Mouse (Mus musculus) olfactory bulb, adult 2 months (tissue): ENCODE data around the gene Ccdc77. TPM values are rescaled to one million over a fixed set of nuclear protein-coding genes. Genes with fewer than 3 reads are reported as not detected.

ENCODE experiments used
- H3K27ac ChIP-seq: fragments of 200-500 bp; 2 replicates; pipeline ENCODE4 v1.5.1; 2012; ENCODE audit warnings: low read depth, low read length; ENCODE audit not compliant: insufficient read depth
- H3K4me1 ChIP-seq: fragments of 200-500 bp; 2 replicates; pipeline ENCODE4 v1.6.1; 2012; ENCODE audit warnings: low read length; ENCODE audit not compliant: control insufficient read depth, insufficient read depth
- H3K4me3 ChIP-seq: fragments of 200-500 bp; 2 replicates; pipeline ENCODE4 v1.5.1; 2012; ENCODE audit warnings: mild to moderate bottlenecking, low read depth, low read length, moderate library complexity; ENCODE audit not compliant: insufficient read depth
- CTCF ChIP-seq: fragments of 200-500 bp; IDR thresholded peaks from 2 replicates; pipeline ENCODE4 v1.5.1; 2012; ENCODE audit warnings: low read depth, mild to moderate bottlenecking, low read length, moderate library complexity; ENCODE audit not compliant: insufficient read depth
- POLR2A ChIP-seq: fragments of 200-500 bp; IDR thresholded peaks from 2 replicates; pipeline ENCODE4 v1.6.1; 2012; ENCODE audit warnings: mild to moderate bottlenecking, low read depth, low read length, moderate library complexity; ENCODE audit not compliant: insufficient read depth
- WGBS: fragments of 180-500 bp; shearing (Covaris S2); methylation state at CpG from one replicate; pipeline ENCODE4 v1.1.7; 2018; 5-methylcytosine and 5-hydroxymethylcytosine counted together
- polyA plus RNA-seq: library from polyadenylated mRNA; stranded (reverse); fragments of >200 nt; gene quantifications from 2 replicates; pipeline ENCODE4 v1.2.4, GENCODE M21; 2012; ENCODE audit warnings: low replicate concordance; ENCODE audit not compliant: missing spikeins, insufficient read depth, insufficient read length

Ccdc77 gene
- not detected in 2 replicates for polyA plus RNA-seq

DNA sequence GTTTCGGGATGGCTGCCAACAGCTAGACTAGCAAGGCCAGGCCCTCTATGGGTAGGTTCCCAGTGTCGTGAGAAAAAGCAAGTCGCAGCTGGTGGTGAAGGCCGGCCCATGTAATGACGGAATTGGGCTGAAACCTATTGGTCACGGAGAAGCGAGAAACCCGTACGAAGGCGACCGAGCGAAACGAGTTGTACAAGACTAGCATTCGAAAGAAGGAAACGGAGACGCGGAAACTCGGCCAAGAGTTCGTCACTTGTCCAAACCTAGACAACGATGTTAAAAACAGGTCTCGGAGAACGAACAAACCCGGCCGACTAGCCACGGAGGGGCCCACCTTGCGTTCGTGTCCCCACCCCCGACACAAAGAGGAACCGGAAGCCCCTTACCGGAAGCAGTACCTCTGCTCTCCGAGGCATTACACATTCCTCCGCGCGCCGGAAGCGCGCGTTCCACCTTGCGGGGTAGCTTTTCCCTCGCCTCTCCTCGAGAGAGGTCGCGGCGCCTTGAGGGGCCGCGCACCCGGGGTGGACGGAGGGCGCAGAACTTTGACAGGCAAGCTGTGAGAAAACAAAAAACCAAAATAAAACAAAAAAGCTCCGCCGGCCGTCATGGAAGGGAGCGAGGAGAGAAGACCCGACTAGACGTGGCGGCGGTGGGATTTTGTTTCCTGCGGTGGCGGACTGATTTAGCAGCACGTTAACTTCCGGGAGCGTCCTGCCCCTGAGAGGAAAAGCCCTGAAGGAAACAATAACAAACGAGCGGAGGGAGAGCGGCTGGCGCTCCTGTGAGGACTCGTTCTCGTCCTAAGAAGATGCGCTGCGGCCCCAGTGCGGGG is at the start of gene Ccdc77, which contains the start of gene Kdm5a:
TSS of gene Ccdc77 (minus strand) at position 687 of the 835 bp plus-strand sequence.
TSS of gene Kdm5a (plus strand) at position 437 of the 835 bp plus-strand sequence.
- H3K4me3 ChIP-seq = peak within 1 kb of the TSS; percentile 61
- peaks cover 2% of the 10 kb centered on the region; the same call in 1 of the 2 replicates for H3K4me1 ChIP-seq
- no peak for TF ChIP-seq CTCF
- peak; percentile 81 for TF ChIP-seq POLR2A
- under 1% methylated on average over 71 of the region's 71 CpGs for WGBS
- H3K27ac ChIP-seq = peak within 1 kb of the TSS; percentile 88

DNA sequence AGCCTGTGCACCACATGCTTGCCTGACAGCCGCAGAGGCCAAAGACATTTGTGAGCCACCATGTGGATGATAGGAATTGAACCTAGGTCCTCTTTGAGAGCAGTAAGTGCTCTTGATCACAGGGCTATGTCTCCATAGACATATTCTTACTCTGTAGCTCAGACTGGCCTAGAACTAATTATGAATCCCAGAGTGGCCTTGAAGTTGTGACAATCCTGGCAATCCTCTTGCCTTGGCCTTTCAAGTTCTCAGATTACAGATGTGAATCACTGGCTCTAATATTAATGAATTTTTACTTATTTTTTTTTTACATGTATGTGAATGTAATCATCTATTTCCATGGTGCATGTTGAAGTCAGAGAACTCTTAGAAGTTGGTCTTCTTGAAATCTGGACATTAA is 39.8 kb upstream of the Ccdc77 start:
- WGBS = 97% methylated on average over 1 of the region's 1 CpGs
- Histone ChIP-seq H3K27ac (no peak overlapping the region), H3K4me3 (no peak overlapping the region), H3K4me1 (no peaks in the 10 kb centered on the region)
- TF ChIP-seq POLR2A (no peak), CTCF (no peak)

DNA sequence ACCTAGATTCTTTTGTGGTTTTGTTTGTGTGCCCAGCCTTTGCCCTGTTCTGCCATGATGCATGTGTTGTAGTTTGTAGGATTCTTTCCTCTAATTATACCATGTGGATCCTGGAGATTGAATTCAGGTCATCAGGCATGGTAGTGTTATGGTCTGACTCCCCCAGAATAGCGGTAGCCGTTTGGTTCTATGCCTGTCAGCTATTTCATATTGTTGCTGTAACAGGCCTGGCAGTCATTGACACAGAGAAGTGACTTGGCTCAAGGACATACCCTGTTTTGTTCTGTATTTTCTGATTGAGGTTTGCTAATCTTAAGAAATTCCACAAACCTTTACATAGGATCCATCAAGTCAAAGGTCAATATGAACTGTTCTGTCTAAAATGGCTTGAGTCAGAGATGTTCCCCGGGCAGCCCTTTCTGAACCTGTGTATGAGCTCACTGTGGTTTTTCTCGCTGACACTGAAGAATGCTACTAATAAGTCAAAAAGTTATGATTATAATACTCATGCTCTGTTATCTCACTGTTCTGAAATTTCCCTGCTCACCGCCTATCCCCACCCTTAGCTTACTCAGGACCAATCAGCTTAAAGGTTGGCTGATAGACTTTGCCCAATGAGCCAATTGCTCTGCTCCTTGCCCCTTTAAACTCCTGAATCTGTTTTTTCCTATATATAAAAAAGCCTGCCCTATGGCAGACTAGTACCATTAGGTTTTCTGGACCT is 31.6 kb upstream of the Ccdc77 start:
- Histone ChIP-seq H3K27ac (no peak overlapping the region), H3K4me1 (no peaks in the 10 kb centered on the region), H3K4me3 (no peak overlapping the region)
- WGBS = 97% methylated on average over 5 of the region's 5 CpGs
- no peak for TF ChIP-seq CTCF
- TF ChIP-seq POLR2A = no peak

DNA sequence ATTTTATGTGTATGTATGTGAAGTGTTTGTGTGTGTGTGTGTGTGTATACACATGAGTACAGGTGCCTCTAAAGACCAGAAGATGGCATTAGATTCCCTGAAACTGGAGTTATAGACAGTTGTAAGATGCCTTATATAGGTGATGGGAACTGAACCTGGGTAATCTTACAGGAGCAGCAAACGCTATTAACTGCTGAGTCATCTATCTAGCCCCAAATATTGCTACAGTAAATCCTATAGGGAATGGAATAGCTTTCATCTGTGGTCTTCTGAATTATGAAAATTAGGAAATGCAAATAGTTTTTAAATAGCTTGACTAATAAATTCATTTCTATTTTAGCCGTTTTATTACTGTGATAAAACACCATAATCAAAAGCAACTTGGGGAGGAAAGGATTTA is 28.6 kb upstream of the Ccdc77 start:
- no peak for TF ChIP-seq POLR2A
- no peak for TF ChIP-seq CTCF
- 90% methylated on average over 2 of the region's 2 CpGs for WGBS
- Histone ChIP-seq H3K27ac (no peak overlapping the region), H3K4me3 (no peak overlapping the region), H3K4me1 (no peaks in the 10 kb centered on the region)

DNA sequence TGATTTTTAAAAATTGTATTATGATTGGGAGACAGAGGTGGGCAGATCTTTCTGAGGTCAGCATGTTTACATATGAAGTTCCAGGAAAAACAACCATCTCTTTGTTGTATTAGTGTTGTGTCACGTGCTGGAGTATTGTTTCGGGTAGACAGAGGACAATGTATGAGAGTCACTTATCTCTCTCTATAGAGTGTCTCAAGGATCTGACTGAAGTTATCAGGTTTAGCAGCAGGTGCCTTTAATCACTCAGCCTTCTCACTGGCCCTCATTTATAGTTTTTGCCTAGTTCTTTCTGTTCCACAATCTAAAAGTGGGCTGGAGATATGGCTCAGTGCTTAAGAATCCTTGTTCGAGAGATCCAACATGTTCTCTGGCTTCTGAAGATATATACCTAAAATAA is 25.9 kb upstream of the Ccdc77 start:
- WGBS = 90% methylated on average over 3 of the region's 3 CpGs
- H3K4me3 ChIP-seq = no peak overlapping the region
- no peak overlapping the region for H3K27ac ChIP-seq
- TF ChIP-seq POLR2A (no peak), CTCF (no peak)
- no peaks in the 10 kb centered on the region for H3K4me1 ChIP-seq

DNA sequence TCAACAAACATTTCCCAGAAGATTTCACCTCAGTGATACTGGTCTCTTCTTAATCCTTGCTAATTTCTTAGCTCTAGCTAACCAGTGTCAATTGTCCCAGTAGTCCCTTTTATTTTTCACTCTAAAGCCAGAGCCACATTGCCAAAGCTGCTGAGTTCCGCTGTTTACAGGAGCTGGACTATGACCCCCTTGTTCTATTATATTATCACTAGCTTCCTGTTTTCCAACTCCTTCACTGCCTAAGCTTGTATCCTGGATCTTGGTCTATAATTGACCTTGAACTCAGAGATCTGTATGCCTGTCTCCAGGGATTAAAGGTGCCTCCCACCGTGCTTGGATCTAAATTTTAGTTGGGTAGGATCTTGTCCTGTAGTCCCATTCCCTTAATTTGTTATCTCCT is 12.6 kb upstream of the Ccdc77 start:
- WGBS = 84% methylated on average over 2 of the region's 2 CpGs
- no peak for TF ChIP-seq CTCF
- no peak for TF ChIP-seq POLR2A
- Histone ChIP-seq H3K27ac (no peak overlapping the region), H3K4me1 (no peaks in the 10 kb centered on the region), H3K4me3 (no peak overlapping the region)

DNA sequence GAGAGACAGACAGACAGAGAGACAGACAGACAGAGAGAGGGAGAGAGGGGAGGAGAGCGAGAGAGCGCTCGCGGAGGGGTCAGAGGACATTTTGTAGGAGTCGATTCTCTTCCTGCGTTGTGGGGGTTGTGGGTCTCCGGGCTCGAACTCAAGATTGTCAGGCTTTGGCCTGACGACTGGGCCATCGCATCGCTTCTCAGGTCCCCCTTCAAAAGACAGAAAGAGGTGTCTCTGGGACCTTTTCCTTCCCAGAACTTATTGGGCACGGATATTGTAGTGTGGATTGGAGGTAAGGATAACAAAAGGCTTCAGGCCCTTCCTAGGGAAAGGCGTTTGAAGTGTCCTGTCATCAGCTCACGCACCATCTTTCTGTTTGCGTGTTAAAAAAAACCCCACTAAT is 877 bp upstream of the Ccdc77 start:
- Histone ChIP-seq H3K4me1 (peaks cover 2% of the 10 kb centered on the region; the same call in 1 of the 2 replicates), H3K4me3 (peak overlapping the region; percentile 61), H3K27ac (no peak overlapping the region)
- TF ChIP-seq POLR2A (no peak), CTCF (no peak)
- WGBS = 3% methylated on average over 15 of the region's 15 CpGs

DNA sequence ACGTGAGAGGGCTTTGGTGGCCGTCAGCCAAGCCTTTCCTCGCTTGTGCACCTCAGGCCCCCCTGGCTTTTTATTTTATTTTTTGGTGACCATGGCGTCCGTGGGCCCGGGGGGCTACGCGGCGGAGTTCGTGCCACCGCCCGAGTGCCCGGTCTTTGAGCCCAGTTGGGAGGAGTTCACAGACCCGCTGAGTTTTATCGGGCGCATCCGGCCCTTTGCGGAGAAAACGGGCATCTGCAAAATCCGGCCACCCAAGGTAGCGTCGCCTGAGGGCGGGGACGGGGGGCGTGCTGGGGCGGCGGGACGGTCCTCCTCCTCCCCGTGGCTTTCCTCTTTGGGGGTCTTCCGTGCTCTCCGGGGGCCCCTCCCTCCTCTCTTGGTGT is 340 bp upstream of the Ccdc77 start:
- 0% methylated on average over 31 of the region's 31 CpGs for WGBS
- peak overlapping the region; percentile 61 for H3K4me3 ChIP-seq
- no peak for TF ChIP-seq POLR2A
- no peak for TF ChIP-seq CTCF

More for the DNA sequence above, 340 bp upstream of the Ccdc77 start:
- Histone ChIP-seq H3K27ac (peak overlapping the region; percentile 87; the same call in 1 of the 2 replicates), H3K4me1 (peaks cover 2% of the 10 kb centered on the region; the same call in 1 of the 2 replicates)
